Mouse (Mus musculus): ENCODE results near the gene Synpo2. TPM values are rescaled to one million over a fixed set of nuclear protein-coding genes. Genes with fewer than 3 reads are reported as not detected.

Gene Synpo2
- total and polyA plus RNA-seq, 2 experiments from 2014 or later: 14.7 to 17.9 TPM

- Histone ChIP-seq H3K4me1 (ENCODE audit: control insufficient read depth, insufficient read depth) (peaks cover 13% of the 10 kb centered on the region), H3K27me3 (ENCODE audit: control insufficient read depth, insufficient read depth, low read length) (no peaks in the 10 kb centered on the region), H3K9ac (replicated peaks; ENCODE audit: low read depth, low read length) (no peak overlapping the region), H3K9me3 (replicated peaks; ENCODE audit: control insufficient read depth, low read length) (no peaks in the 10 kb centered on the region), H3K4me3 (ENCODE audit: low read depth, low read length) (no peak overlapping the region), H3K36me3 (replicated peaks; ENCODE audit: control insufficient read depth, insufficient read depth, low read length) (no peaks in the 10 kb centered on the region), H3K27ac (ENCODE audit: low read depth) (no peak overlapping the region), H3K4me2 (ENCODE audit: low read depth, low read length) (no peak overlapping the region)
- WGBS: 44% methylated on average over 5 of the region's 5 CpGs
- no peak for DNase-seq (ENCODE audit: low spot score)
- no peak for TF ChIP-seq CTCF (IDR thresholded peaks at IDR 0.05; ENCODE audit: low read depth)
- TF ChIP-seq EP300 (IDR thresholded peaks at IDR 0.05; ENCODE audit: low read depth): no peak
- ATAC-seq (ENCODE audit: insufficient read depth, low read depth): no peak
Measured at GRCm38 (mm10) chr3:123166450-123166849, 69.5 kb downstream of the Synpo2 start.

DNA sequence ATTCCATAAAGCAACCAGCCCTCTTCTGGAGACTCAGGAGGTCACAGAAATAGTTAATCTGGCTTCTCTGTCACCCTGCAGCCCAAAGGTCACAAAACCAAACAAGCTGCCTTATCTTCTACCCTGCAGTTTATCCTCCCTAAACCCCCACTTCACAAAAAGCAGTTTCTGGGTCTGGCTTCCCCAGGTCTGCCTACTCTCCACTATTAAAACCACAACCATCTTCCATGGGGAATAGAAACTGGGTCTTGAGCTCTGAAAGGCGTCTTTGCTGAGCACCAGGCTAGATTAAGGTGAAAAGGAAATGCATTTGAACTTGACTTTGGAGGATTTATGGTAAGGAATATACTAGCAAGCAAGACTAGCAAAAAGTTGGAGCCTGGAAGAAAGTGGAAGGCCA lies 71.8 kb downstream of the Synpo2 start:
- H3K4me3 ChIP-seq (ENCODE audit: low read depth, low read length): no peak overlapping the region
- H3K9ac ChIP-seq (replicated peaks; ENCODE audit: low read depth, low read length): no peak overlapping the region; the same call in 1 of the 2 replicates
- H3K27me3 ChIP-seq (ENCODE audit: control insufficient read depth, insufficient read depth, low read length): no peaks in the 10 kb centered on the region
- TF ChIP-seq EP300 (IDR thresholded peaks at IDR 0.05; ENCODE audit: low read depth) (no peak), CTCF (IDR thresholded peaks at IDR 0.05; ENCODE audit: low read depth) (no peak)
- no peak overlapping the region for H3K27ac ChIP-seq (ENCODE audit: low read depth)
- H3K4me1 ChIP-seq (ENCODE audit: control insufficient read depth, insufficient read depth): peaks cover 13% of the 10 kb centered on the region
- WGBS: 43% methylated on average over 1 of the region's 1 CpGs
- no peak for DNase-seq (ENCODE audit: low spot score)
- H3K4me2 ChIP-seq (ENCODE audit: low read depth, low read length): no peak overlapping the region
- H3K9me3 ChIP-seq (replicated peaks; ENCODE audit: control insufficient read depth, low read length): no peaks in the 10 kb centered on the region
- H3K36me3 ChIP-seq (replicated peaks; ENCODE audit: control insufficient read depth, insufficient read depth, low read length): no peaks in the 10 kb centered on the region
- ATAC-seq (ENCODE audit: insufficient read depth, low read depth): no peak

GRCm38 (mm10) chr3:123163192-123163523 lies 72.8 kb downstream of the Synpo2 start:
- TF ChIP-seq CTCF (IDR thresholded peaks at IDR 0.05; ENCODE audit: low read depth): no peak
- no peak for TF ChIP-seq EP300 (IDR thresholded peaks at IDR 0.05; ENCODE audit: low read depth)
- Histone ChIP-seq H3K4me3 (ENCODE audit: low read depth, low read length) (no peak overlapping the region), H3K27me3 (ENCODE audit: control insufficient read depth, insufficient read depth, low read length) (no peaks in the 10 kb centered on the region), H3K4me2 (ENCODE audit: low read depth, low read length) (no peak overlapping the region), H3K4me1 (ENCODE audit: control insufficient read depth, insufficient read depth) (peaks cover 21% of the 10 kb centered on the region), H3K9ac (replicated peaks; ENCODE audit: low read depth, low read length) (no peak overlapping the region), H3K36me3 (replicated peaks; ENCODE audit: control insufficient read depth, insufficient read depth, low read length) (no peaks in the 10 kb centered on the region), H3K27ac (ENCODE audit: low read depth) (no peak overlapping the region), H3K9me3 (replicated peaks; ENCODE audit: control insufficient read depth, low read length) (no peaks in the 10 kb centered on the region)
- DNase-seq (ENCODE audit: low spot score) (no peak), ATAC-seq (ENCODE audit: insufficient read depth, low read depth) (no peak)
- WGBS: 62% methylated on average over 4 of the region's 4 CpGs

- 36% methylated on average over 6 of the region's 6 CpGs for WGBS
- no peak for TF ChIP-seq CTCF (IDR thresholded peaks at IDR 0.05; ENCODE audit: low read depth)
- no peak for TF ChIP-seq EP300 (IDR thresholded peaks at IDR 0.05; ENCODE audit: low read depth)
- Histone ChIP-seq H3K4me1 (ENCODE audit: control insufficient read depth, insufficient read depth) (peaks cover 24% of the 10 kb centered on the region), H3K27ac (ENCODE audit: low read depth) (peak overlapping the region; percentile 50), H3K36me3 (replicated peaks; ENCODE audit: control insufficient read depth, insufficient read depth, low read length) (no peaks in the 10 kb centered on the region), H3K9ac (replicated peaks; ENCODE audit: low read depth, low read length) (no peak overlapping the region; the same call in 1 of the 2 replicates), H3K4me3 (ENCODE audit: low read depth, low read length) (no peak overlapping the region), H3K9me3 (replicated peaks; ENCODE audit: control insufficient read depth, low read length) (no peaks in the 10 kb centered on the region), H3K27me3 (ENCODE audit: control insufficient read depth, insufficient read depth, low read length) (no peaks in the 10 kb centered on the region), H3K4me2 (ENCODE audit: low read depth, low read length) (no peak overlapping the region)
- DNase-seq (ENCODE audit: low spot score) (no peak), ATAC-seq (ENCODE audit: insufficient read depth, low read depth) (no peak)
Measured at GRCm38 (mm10) chr3:123162289-123163191, 73.4 kb downstream of the Synpo2 start.

GRCm38 (mm10) chr3:123160792-123161191 lies 75.2 kb downstream of the Synpo2 start:
- DNase-seq (ENCODE audit: low spot score) (no peak), ATAC-seq (ENCODE audit: insufficient read depth, low read depth) (no peak)
- H3K27ac ChIP-seq (ENCODE audit: low read depth): no peak overlapping the region
- H3K9ac ChIP-seq (replicated peaks; ENCODE audit: low read depth, low read length): no peak overlapping the region
- H3K4me3 ChIP-seq (ENCODE audit: low read depth, low read length): no peak overlapping the region
- H3K4me2 ChIP-seq (ENCODE audit: low read depth, low read length): no peak overlapping the region
- H3K4me1 ChIP-seq (ENCODE audit: control insufficient read depth, insufficient read depth): peaks cover 24% of the 10 kb centered on the region
- H3K36me3 ChIP-seq (replicated peaks; ENCODE audit: control insufficient read depth, insufficient read depth, low read length): no peaks in the 10 kb centered on the region
- TF ChIP-seq CTCF (IDR thresholded peaks at IDR 0.05; ENCODE audit: low read depth) (peak; percentile 87), EP300 (IDR thresholded peaks at IDR 0.05; ENCODE audit: low read depth) (no peak)
- 10% methylated on average over 4 of the region's 4 CpGs for WGBS
- H3K27me3 ChIP-seq (ENCODE audit: control insufficient read depth, insufficient read depth, low read length): no peaks in the 10 kb centered on the region
- H3K9me3 ChIP-seq (replicated peaks; ENCODE audit: control insufficient read depth, low read length): no peaks in the 10 kb centered on the region

Data from heart, postnatal 0 days (tissue).